Mouse (Mus musculus) liver, embryonic 14.5 days (tissue): ENCODE results near the gene Pon2.
"Not testable (repeated sequence)": the region's sequence is repeated elsewhere in the genome, so short reads cannot be mapped to it uniquely, and the experiment has no call there.

Source experiments
- CTCF ChIP-seq: IDR thresholded peaks from 2 replicates; pipeline ENCODE4 v1.5.1; 2016; ENCODE audit warnings: antibody characterized with exemption, low read depth, control low read depth
- EP300 ChIP-seq: IDR thresholded peaks from 2 replicates; pipeline ENCODE4 v1.6.1; 2016; ENCODE audit warnings: antibody characterized with exemption, low read depth

GRCm38 (mm10) chr6:5338781-5339180 lies 40.5 kb upstream of the Pon2 start:
- not testable (repeated sequence) for TF ChIP-seq CTCF, EP300
